Mouse (Mus musculus): ENCODE measurements around the gene Mmp25.

Gene Mmp25

GRCm38 (mm10) chr17:23644613-23645495 is at the start of gene Mmp25:
Gene Mmp25 (minus strand): TSS chr17:23645277.
- DNase-seq: no peak

- no peak for DNase-seq
These were observed 49.4 kb upstream of the Mmp25 start for GRCm38 (mm10) chr17:23694491-23694890.

GRCm38 (mm10) chr17:23683856-23684672 is 39.0 kb upstream of the Mmp25 start, which contains the start of gene Cldn9:
Gene Cldn9 (minus strand): TSS chr17:23684026.
- no peak for DNase-seq

- no peak for DNase-seq
These were observed 38.1 kb upstream of the Mmp25 start for GRCm38 (mm10) chr17:23683226-23683625.

GRCm38 (mm10) chr17:23682530-23682929 is 37.5 kb upstream of the Mmp25 start:
- DNase-seq: peak; percentile 60

- peak; percentile 81 for DNase-seq
These were observed 37.0 kb upstream of the Mmp25 start for GRCm38 (mm10) chr17:23682092-23682491.

- DNase-seq: no peak
These were observed 36.0 kb upstream of the Mmp25 start for GRCm38 (mm10) chr17:23681086-23681485.

GRCm38 (mm10) chr17:23680336-23680735 is 35.3 kb upstream of the Mmp25 start:
- no peak for DNase-seq

- DNase-seq: no peak
These were observed 34.2 kb upstream of the Mmp25 start, which contains the start of gene Cldn6 for GRCm38 (mm10) chr17:23679127-23679835. Gene Cldn6 (plus strand): TSS chr17:23679249.

- peak; percentile 92 for DNase-seq
These were observed 32.2 kb upstream of the Mmp25 start, which contains the start of gene Tnfrsf12a for GRCm38 (mm10) chr17:23677236-23677679. Gene Tnfrsf12a (minus strand): TSS chr17:23677468.

- DNase-seq: no peak
These were observed 31.5 kb upstream of the Mmp25 start for GRCm38 (mm10) chr17:23676473-23677031.

GRCm38 (mm10) chr17:23675564-23676281 is 30.6 kb upstream of the Mmp25 start:
- DNase-seq: peak; percentile 69

GRCm38 (mm10) chr17:23675127-23675526 is 30.1 kb upstream of the Mmp25 start:
- DNase-seq: no peak

GRCm38 (mm10) chr17:23674271-23674952 is 29.3 kb upstream of the Mmp25 start:
- no peak for DNase-seq

- peak; percentile 97 for DNase-seq
These were observed 28.5 kb upstream of the Mmp25 start, which contains the start of the genes Hcfc1r1 and Thoc6 for GRCm38 (mm10) chr17:23673424-23674073. Gene Hcfc1r1 (plus strand): TSS chr17:23673596. Gene Thoc6 (minus strand): TSS chr17:23673882.

- no peak for DNase-seq
These were observed 27.7 kb upstream of the Mmp25 start for GRCm38 (mm10) chr17:23672761-23673160.

GRCm38 (mm10) chr17:23671519-23671918 is 26.4 kb upstream of the Mmp25 start:
- DNase-seq: no peak

GRCm38 (mm10) chr17:23670516-23671074 is 25.5 kb upstream of the Mmp25 start:
- no peak for DNase-seq

- no peak for DNase-seq
These were observed 20.4 kb upstream of the Mmp25 start for GRCm38 (mm10) chr17:23665511-23665910.

- DNase-seq: no peak
These were observed 19.5 kb upstream of the Mmp25 start for GRCm38 (mm10) chr17:23664556-23665021.
